Mouse (Mus musculus) stomach, postnatal 0 days (tissue): ENCODE results near the gene Eif2b5.

ENCODE experiments used
- CTCF ChIP-seq: IDR thresholded peaks from 2 replicates; pipeline ENCODE4 v1.5.1; 2016; ENCODE audit warnings: antibody characterized with exemption, low read depth, mild to moderate bottlenecking, moderate library complexity
- EP300 ChIP-seq: optimal IDR thresholded peaks from 2 replicates; pipeline ENCODE3; 2016; ENCODE audit warnings: antibody characterized with exemption

- TF ChIP-seq CTCF (no peak), EP300 (no peak)
Observed at GRCm38 (mm10) chr16:20488151-20488550, 10.5 kb upstream of the Eif2b5 start.
